Mouse (Mus musculus): ENCODE measurements around the gene Sec14l2. TPM values are rescaled to one million over a fixed set of nuclear protein-coding genes. Genes with fewer than 3 reads are reported as not detected.
A peak's percentile ranks its signal among the peaks of the same experiment; 100 is the strongest.

Sec14l2 gene
- 1.1 and 1.4 TPM in 2 replicates for polyA plus RNA-seq (2014; fragmentation: Nextera tagmentation; extraction: Ambion mirVana)

DNA sequence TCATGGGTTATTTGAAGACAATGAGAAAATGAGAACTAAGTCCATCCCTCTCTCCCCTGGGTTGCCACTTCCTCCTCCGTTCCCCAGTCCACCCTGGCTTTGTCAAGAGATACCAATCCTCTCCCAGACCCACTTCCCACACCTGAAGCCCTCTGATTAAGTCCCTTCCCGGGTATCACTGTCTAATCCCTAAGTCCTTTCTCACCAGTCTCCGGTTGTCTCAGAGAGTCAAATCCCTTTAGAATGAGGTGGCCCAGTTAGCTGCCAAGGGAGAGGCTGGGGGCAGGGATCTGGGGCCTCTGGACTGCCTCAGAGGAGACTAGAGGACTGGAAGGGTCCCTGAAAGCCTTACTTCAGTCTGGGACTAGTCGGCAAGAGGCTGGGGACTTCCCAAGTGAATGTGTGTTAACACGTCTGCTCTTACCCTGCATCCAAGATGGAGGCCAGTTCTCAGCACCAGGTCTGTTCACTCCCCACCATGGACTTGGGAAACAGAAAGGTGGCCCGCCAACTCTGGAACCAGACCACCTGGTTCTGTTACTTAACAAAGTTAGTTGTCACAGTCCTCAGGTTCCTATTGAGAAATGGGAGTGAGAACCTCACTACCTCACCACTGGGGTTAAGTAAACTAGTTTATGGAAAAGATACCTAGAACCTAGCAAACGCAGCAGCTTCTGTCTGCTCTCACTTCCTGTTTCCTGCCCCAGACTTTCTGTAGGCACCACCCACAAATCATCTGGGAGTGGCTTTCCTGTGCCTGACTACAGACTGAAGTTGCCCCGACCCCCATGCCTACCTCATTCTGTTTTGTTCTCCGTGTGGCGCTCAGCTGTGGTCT is at the start of gene Sec14l2:
Gene Sec14l2, minus strand, starts transcription at position 674 of the 838 bp plus-strand sequence.
- no peak within 1 kb of the TSS for H3K4me3 ChIP-seq (ENCODE audit: low read depth, low read length)
- H3K4me2 ChIP-seq (ENCODE audit: low read length), result no peak within 1 kb of the TSS
- H3K36me3 ChIP-seq (ENCODE audit: control insufficient read depth, insufficient read depth, low read length), result no peaks in the 10 kb centered on the region
- DNase-seq (ENCODE audit: low spot score) (no peak), ATAC-seq (no peak)
- H3K27ac ChIP-seq (ENCODE audit: low read depth, low read length), result no peak within 1 kb of the TSS
- H3K27me3 ChIP-seq (replicated peaks; ENCODE audit: control insufficient read depth, insufficient read depth, low read length), result no peaks in the 10 kb centered on the region; the same call in 1 of the 2 replicates
- H3K9me3 ChIP-seq (replicated peaks; ENCODE audit: control insufficient read depth, low read length), result no peaks in the 10 kb centered on the region
- 65% methylated on average over 10 of the region's 10 CpGs for WGBS
- no peak within 1 kb of the TSS for H3K9ac ChIP-seq (ENCODE audit: low read length)
- H3K4me1 ChIP-seq (ENCODE audit: control insufficient read depth, insufficient read depth, low read length), result 0 out of 2 replicates have a peak, but pooled peaks cover under 1% of the 10 kb centered on the region

DNA sequence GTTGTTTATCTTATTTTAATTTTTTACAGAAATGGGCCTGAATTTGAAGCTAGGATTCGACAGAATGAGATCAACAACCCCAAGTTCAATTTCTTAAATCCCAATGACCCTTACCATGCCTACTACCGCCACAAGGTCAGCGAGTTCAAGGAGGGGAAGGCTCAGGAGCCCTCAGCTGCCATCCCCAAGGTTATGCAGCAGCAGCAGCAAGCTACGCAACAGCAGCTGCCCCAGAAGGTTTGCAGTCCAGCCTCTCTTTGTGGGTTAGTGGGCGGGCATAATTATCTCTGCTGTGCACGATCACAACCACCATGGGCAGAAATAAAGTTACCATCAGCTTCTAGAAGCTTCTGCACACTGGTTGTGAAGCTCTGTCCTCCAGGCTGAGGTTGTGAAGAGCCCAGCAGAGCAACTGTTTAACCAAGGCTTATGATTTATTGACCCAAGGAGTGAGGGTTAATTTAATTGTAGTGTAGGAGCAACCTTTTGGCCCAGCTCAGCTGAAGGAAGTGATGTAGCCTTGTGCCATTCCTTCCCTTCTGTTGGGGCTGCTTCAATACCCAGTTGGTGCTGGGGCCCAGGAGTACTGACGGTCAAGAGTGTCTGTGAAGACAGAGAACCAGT is 43.4 kb upstream of the Sec14l2 start:
- Histone ChIP-seq H3K27ac (ENCODE audit: low read depth, low read length) (no peak overlapping the region), H3K4me1 (ENCODE audit: control insufficient read depth, insufficient read depth, low read length) (peaks cover 7% of the 10 kb centered on the region), H3K27me3 (replicated peaks; ENCODE audit: control insufficient read depth, insufficient read depth, low read length) (no peaks in the 10 kb centered on the region), H3K9me3 (replicated peaks; ENCODE audit: control insufficient read depth, low read length) (no peaks in the 10 kb centered on the region), H3K4me3 (ENCODE audit: low read depth, low read length) (no peak overlapping the region), H3K36me3 (ENCODE audit: control insufficient read depth, insufficient read depth, low read length) (peaks cover 97% of the 10 kb centered on the region), H3K4me2 (ENCODE audit: low read length) (no peak overlapping the region), H3K9ac (ENCODE audit: low read length) (no peak overlapping the region)
- ATAC-seq, result no peak
- DNase-seq (ENCODE audit: low spot score), result no peak
- 94% methylated on average over 7 of the region's 7 CpGs for WGBS

DNA sequence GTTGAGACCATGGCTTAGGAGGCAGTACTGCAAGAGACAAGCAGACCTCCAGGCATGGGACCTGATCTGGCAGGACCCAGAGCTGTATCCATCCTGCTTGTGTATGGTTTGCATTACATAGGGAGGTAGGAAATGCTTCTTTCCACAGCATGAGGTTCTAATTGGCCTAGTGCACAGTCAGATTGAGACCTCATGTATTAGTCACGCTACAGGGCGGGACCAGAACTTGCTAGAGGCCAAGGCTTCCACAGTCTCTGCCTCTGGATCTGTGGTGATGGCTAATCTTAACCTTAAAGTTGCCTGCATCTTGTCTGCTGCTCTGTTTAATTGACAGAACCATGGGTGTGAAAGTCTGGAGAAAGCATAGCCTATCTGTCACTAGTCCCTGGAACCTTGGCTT is 41.5 kb upstream of the Sec14l2 start:
- H3K27ac ChIP-seq (ENCODE audit: low read depth, low read length), result no peak overlapping the region
- 97% methylated on average over 2 of the region's 2 CpGs for whole genome bisulfite sequencing

DNA sequence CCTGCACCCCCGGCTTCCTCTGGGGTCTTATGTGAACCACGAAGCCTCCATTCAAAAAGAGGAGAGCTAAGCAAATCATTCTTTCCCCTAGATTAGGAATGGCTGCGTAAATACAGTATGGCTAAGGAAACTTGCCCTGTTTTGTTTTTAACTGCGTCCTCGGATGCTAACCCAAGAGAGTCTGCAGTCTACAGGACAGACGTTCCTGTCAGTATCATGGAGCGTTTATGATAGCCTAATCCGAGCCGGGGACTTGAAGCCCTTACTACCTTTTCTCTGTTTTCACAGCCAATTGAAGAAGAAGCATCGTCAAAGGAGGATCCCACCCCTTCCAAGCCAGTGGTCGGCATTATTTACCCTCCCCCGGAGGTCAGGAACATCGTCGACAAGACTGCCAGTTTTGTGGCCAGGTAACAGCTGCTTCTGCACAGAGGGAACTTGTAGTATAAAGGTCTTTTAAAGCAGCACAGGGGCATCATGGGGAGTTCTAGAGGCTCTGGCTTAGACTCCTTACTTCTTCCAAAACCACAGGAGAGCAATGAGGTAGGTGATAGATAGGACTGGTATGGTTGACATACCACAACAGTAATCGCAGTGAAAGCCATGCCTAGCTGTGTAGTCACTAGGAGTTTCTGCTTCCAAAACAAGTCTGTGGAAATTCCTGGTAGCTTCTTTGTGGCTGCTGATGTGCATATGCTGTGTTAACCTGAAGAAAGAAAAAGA is 37.7 kb upstream of the Sec14l2 start:
- no peaks in the 10 kb centered on the region for H3K9me3 ChIP-seq (replicated peaks; ENCODE audit: control insufficient read depth, low read length)
- WGBS, result 8% methylated on average over 15 of the region's 15 CpGs
- peak overlapping the region; percentile 89 for H3K27ac ChIP-seq (ENCODE audit: low read depth, low read length)
- peak overlapping the region; percentile 87 for H3K9ac ChIP-seq (ENCODE audit: low read length)
- peak overlapping the region; percentile 68 for H3K4me2 ChIP-seq (ENCODE audit: low read length)
- ATAC-seq, result peak; percentile 6; the same call in 1 of the 2 replicates
- peaks cover 45% of the 10 kb centered on the region for H3K36me3 ChIP-seq (ENCODE audit: control insufficient read depth, insufficient read depth, low read length)
- peak overlapping the region; percentile 90 for H3K4me3 ChIP-seq (ENCODE audit: low read depth, low read length)
- no peaks in the 10 kb centered on the region for H3K27me3 ChIP-seq (replicated peaks; ENCODE audit: control insufficient read depth, insufficient read depth, low read length)
- peaks cover 13% of the 10 kb centered on the region for H3K4me1 ChIP-seq (ENCODE audit: control insufficient read depth, insufficient read depth, low read length)
- no peak for DNase-seq (ENCODE audit: low spot score)

More for the DNA sequence above, 41.5 kb upstream of the Sec14l2 start:
- ATAC-seq (no peak), DNase-seq (ENCODE audit: low spot score) (no peak)
- H3K9me3 ChIP-seq (replicated peaks; ENCODE audit: control insufficient read depth, low read length), result no peaks in the 10 kb centered on the region
- no peaks in the 10 kb centered on the region for H3K27me3 ChIP-seq (replicated peaks; ENCODE audit: control insufficient read depth, insufficient read depth, low read length)
- H3K4me2 ChIP-seq (ENCODE audit: low read length), result no peak overlapping the region
- H3K36me3 ChIP-seq (ENCODE audit: control insufficient read depth, insufficient read depth, low read length), result peaks cover 82% of the 10 kb centered on the region
- H3K4me1 ChIP-seq (ENCODE audit: control insufficient read depth, insufficient read depth, low read length), result peaks cover 13% of the 10 kb centered on the region
- no peak overlapping the region for H3K9ac ChIP-seq (ENCODE audit: low read length)
- H3K4me3 ChIP-seq (ENCODE audit: low read depth, low read length), result no peak overlapping the region

DNA sequence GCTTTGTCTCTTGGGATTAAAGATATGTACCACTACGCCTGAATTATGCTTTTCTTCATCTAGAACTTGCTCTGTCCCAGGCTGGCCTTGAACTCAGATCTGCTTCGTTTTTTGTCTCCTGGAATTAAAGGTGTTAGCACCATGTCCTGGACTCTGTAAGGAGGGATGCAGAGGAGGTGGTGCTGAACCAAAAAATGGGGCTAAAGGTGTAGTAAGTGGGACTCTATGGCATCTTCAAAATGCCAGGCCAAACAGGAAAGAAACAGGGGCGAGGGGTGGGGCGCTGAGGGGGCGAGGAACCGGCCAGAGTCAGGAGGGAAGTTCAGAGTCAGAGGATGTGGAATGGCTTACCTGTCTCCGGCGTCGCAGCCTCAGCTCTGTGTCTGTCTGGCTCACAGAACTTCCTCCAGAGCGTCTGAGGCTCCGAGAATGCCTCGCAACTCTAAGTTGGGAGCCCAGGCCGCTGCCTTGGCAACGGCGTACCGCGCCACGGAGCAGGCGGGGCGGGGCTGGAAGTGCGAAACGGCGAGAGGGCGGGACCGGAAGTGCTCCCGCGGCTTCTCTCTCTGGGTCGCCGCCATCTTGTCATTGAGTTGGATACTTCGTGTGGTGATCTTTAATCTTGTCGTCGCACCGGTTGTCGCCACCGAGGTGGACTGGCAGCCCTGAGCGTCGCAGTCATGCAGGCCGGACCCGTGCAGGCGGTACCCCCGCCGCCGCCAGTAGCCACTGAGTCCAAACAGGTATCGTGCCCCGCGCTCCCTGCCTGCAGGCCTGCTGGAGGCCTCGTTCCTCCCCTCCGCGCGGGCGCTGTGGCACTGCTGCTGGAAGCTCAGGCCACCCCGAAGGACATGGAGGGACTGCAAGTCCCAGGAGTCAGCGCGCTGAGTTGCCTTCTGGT is 36.8 kb upstream of the Sec14l2 start, which contains the start of the genes Ccdc157 and Sf3a1:
Gene Ccdc157, minus strand, starts transcription at position 486 of the 901 bp plus-strand sequence.
Gene Sf3a1, plus strand, starts transcription at position 543 of the 901 bp plus-strand sequence.
- Histone ChIP-seq H3K9me3 (replicated peaks; ENCODE audit: control insufficient read depth, low read length) (no peaks in the 10 kb centered on the region), H3K27me3 (replicated peaks; ENCODE audit: control insufficient read depth, insufficient read depth, low read length) (no peaks in the 10 kb centered on the region), H3K4me1 (ENCODE audit: control insufficient read depth, insufficient read depth, low read length) (peaks cover 13% of the 10 kb centered on the region), H3K27ac (ENCODE audit: low read depth, low read length) (peak within 1 kb of the TSS; percentile 89), H3K9ac (ENCODE audit: low read length) (peak within 1 kb of the TSS; percentile 87), H3K36me3 (ENCODE audit: control insufficient read depth, insufficient read depth, low read length) (peaks cover 36% of the 10 kb centered on the region), H3K4me2 (ENCODE audit: low read length) (peak within 1 kb of the TSS; percentile 68), H3K4me3 (ENCODE audit: low read depth, low read length) (peak within 1 kb of the TSS; percentile 90)
- WGBS, result 1% methylated on average over 54 of the region's 54 CpGs
- ATAC-seq, result peak; percentile 98
- peak; percentile 96 for DNase-seq (ENCODE audit: low spot score)

DNA sequence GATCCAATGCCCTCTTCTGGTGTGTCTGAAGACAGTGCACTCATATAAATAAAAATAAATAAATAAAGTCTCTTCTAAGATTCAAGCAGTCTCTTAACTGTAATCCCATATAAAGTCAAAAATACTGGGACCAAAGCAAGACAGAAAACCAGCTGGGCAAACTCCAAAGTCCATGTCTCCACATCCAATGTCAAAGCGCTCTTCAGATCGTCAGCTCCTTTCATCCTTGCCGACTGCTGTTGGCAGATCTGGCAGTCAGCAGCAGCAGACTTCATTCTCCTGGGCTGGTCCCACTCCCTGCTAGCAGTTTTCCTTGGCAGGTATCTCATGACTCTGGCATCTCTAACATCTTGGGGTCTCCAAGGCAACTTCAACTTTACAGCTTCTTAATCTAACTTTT is 35.5 kb upstream of the Sec14l2 start:
- Histone ChIP-seq H3K27me3 (replicated peaks; ENCODE audit: control insufficient read depth, insufficient read depth, low read length) (no peaks in the 10 kb centered on the region), H3K4me1 (ENCODE audit: control insufficient read depth, insufficient read depth, low read length) (peaks cover 13% of the 10 kb centered on the region), H3K4me3 (ENCODE audit: low read depth, low read length) (no peak overlapping the region), H3K9me3 (replicated peaks; ENCODE audit: control insufficient read depth, low read length) (no peaks in the 10 kb centered on the region), H3K9ac (ENCODE audit: low read length) (no peak overlapping the region), H3K4me2 (ENCODE audit: low read length) (no peak overlapping the region), H3K27ac (ENCODE audit: low read depth, low read length) (no peak overlapping the region), H3K36me3 (ENCODE audit: control insufficient read depth, insufficient read depth, low read length) (peaks cover 24% of the 10 kb centered on the region)
- WGBS, result 82% methylated on average over 3 of the region's 3 CpGs
- no peak for ATAC-seq
- DNase-seq (ENCODE audit: low spot score), result no peak

DNA sequence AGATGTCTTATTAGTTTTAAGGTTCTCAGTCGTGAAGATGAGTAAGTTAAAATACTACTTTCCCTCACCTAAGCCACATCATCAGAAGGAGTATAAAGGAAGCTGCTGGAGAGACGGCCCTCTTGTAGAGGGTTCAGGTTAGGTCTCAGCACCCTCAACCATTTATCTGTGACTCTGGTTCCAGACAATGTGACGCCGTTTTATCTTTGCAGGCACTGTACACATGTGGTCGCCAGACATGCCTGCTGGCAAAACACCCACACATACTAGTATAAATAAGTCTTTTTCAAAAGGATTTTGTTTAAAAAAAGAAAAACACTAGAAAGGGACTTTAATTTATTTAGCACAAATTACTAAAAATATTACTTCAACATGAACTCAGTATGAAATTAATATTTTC is 32.4 kb upstream of the Sec14l2 start:
- ATAC-seq (no peak), DNase-seq (ENCODE audit: low spot score) (no peak)
- no peaks in the 10 kb centered on the region for H3K27me3 ChIP-seq (replicated peaks; ENCODE audit: control insufficient read depth, insufficient read depth, low read length)
- H3K4me1 ChIP-seq (ENCODE audit: control insufficient read depth, insufficient read depth, low read length), result no peaks in the 10 kb centered on the region; the same call in 1 of the 2 replicates
- H3K27ac ChIP-seq (ENCODE audit: low read depth, low read length), result no peak overlapping the region
- no peaks in the 10 kb centered on the region for H3K36me3 ChIP-seq (ENCODE audit: control insufficient read depth, insufficient read depth, low read length)
- H3K4me3 ChIP-seq (ENCODE audit: low read depth, low read length), result no peak overlapping the region
- WGBS, result 84% methylated on average over 5 of the region's 5 CpGs
- H3K4me2 ChIP-seq (ENCODE audit: low read length), result no peak overlapping the region
- H3K9me3 ChIP-seq (replicated peaks; ENCODE audit: control insufficient read depth, low read length), result no peaks in the 10 kb centered on the region
- no peak overlapping the region for H3K9ac ChIP-seq (ENCODE audit: low read length)

DNA sequence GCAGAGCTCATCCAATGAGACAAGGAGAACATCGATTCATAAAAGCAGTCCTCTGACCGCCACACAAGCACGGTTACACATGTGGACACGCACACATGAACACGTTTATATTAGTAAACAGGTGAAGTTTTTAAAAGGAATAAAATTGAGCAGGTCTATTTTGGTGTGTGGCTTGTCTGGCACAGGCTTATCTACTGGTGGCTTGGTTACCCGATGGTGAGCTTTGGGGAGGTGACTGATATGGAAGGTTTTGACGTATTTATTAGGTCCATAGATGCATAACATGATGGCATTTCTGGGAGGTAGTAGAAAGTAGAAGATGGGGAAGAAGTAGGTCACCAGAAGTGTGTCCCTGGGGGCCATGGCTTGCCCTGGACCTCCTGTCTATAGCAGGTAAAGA is 30.5 kb upstream of the Sec14l2 start:
- Histone ChIP-seq H3K27me3 (replicated peaks; ENCODE audit: control insufficient read depth, insufficient read depth, low read length) (no peaks in the 10 kb centered on the region), H3K9ac (ENCODE audit: low read length) (no peak overlapping the region), H3K4me2 (ENCODE audit: low read length) (no peak overlapping the region), H3K36me3 (ENCODE audit: control insufficient read depth, insufficient read depth, low read length) (no peaks in the 10 kb centered on the region), H3K9me3 (replicated peaks; ENCODE audit: control insufficient read depth, low read length) (no peaks in the 10 kb centered on the region), H3K27ac (ENCODE audit: low read depth, low read length) (no peak overlapping the region), H3K4me3 (ENCODE audit: low read depth, low read length) (no peak overlapping the region), H3K4me1 (ENCODE audit: control insufficient read depth, insufficient read depth, low read length) (no peaks in the 10 kb centered on the region)
- 94% methylated on average over 7 of the region's 7 CpGs for WGBS
- DNase-seq (ENCODE audit: low spot score) (no peak), ATAC-seq (no peak)
